Mouse (Mus musculus) neural tube, embryonic 13.5 days (tissue): Measurements from ENCODE around the gene Bach2. TPM values are rescaled to one million over a fixed set of nuclear protein-coding genes. Genes with fewer than 3 reads are reported as not detected.

Experiments
- ATAC-seq: fragments of 200-750 bp; cut with Nextera tagmentation; 2 replicates; pipeline ENCODE4 v1.8.0; 2017; ENCODE audit warnings: low read depth, mild to moderate bottlenecking, moderate TSS enrichment, moderate library complexity
- H3K27ac ChIP-seq: fragments of 300-500 bp; sonication (generic); replicated peaks from 2 replicates; pipeline ENCODE4 v1.5.1; 2015; ENCODE audit warnings: moderate library complexity, mild to moderate bottlenecking, inconsistent platforms
- H3K27me3 ChIP-seq: fragments of 300-500 bp; sonication (generic); 2 replicates; pipeline ENCODE4 v1.6.1; 2015; ENCODE audit warnings: mild to moderate bottlenecking, inconsistent platforms
- H3K36me3 ChIP-seq: fragments of 300-500 bp; sonication (generic); 2 replicates; pipeline ENCODE4 v1.6.1; 2015; ENCODE audit warnings: mild to moderate bottlenecking, inconsistent platforms
- H3K4me1 ChIP-seq: fragments of 300-500 bp; sonication (generic); replicated peaks from 2 replicates; pipeline ENCODE4 v1.6.1; 2015; ENCODE audit warnings: inconsistent platforms
- H3K4me2 ChIP-seq: fragments of 300-500 bp; sonication (generic); 2 replicates; pipeline ENCODE4 v1.6.1; 2015; ENCODE audit warnings: inconsistent platforms, mild to moderate bottlenecking, moderate library complexity
- H3K4me3 ChIP-seq: fragments of 300-500 bp; sonication (generic); 2 replicates; pipeline ENCODE4 v1.5.1; 2015; ENCODE audit warnings: mild to moderate bottlenecking, inconsistent platforms
- H3K9ac ChIP-seq: fragments of 300-500 bp; sonication (generic); 2 replicates; pipeline ENCODE4 v1.6.1; 2015; ENCODE audit warnings: moderate library complexity, mild to moderate bottlenecking, inconsistent platforms
- H3K9me3 ChIP-seq: fragments of 300-500 bp; sonication (generic); 2 replicates; pipeline ENCODE4 v1.6.1; 2016; ENCODE audit warnings: inconsistent platforms
- WGBS: fragments of 180-500 bp; shearing (Covaris S2); methylation state at CpG from one replicate; pipeline ENCODE4 v1.1.7; 2015; 5-methylcytosine and 5-hydroxymethylcytosine counted together
- polyA plus RNA-seq: library from polyadenylated mRNA; unstranded; fragments of >200 nt; fragmentation: Nextera tagmentation; extraction: Ambion mirVana; gene quantifications from 2 replicates; pipeline ENCODE4 v1.2.1, GENCODE M21; 2015

Bach2 gene
- polyA plus RNA-seq, 1 experiment from 2014 or later = 37.7 TPM

DNA sequence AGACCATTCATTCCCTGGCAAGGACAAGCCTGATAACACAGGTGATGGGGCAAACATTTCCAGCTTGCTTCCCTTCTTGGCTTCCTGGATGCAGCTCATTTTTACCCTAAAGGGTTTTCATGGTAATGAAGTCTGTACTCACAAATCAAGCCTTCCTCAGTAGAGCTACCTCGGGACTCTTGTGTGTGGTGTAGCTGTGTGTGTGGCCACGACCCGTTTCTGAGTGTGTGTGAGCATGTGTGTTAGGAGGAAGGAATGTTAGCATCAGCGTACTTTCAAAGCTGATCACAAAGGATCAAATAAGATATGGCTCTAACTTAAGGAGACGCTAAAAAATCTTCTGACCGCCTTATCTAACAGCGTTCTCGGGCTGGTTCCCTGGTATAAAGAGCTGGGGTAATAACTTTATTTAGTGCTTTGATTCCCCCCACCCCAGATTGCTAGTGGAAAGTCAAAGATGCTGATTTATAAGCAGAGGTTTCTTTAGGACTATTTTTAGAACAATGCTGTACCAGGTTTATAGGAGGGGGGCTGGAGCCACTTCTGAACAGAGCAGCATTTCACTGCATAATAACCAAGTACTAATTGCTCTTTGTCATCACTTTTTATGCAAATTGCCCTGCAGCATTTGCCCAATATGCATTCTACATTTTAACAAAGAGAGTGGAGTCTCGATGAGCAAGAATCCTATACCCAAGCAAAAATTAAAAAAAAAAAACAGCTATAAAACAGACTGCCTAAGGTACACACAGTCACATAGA, 28.0 kb upstream of the Bach2 start:
- no peaks in the 10 kb centered on the region for H3K36me3 ChIP-seq
- peaks cover 21% of the 10 kb centered on the region for H3K4me1 ChIP-seq
- peak overlapping the region; percentile 22; the same call in 1 of the 2 replicates for H3K9ac ChIP-seq
- ATAC-seq = peak; percentile 34
- H3K4me2 ChIP-seq = no peak overlapping the region
- H3K4me3 ChIP-seq = no peak overlapping the region
- no peaks in the 10 kb centered on the region for H3K27me3 ChIP-seq
- 44% methylated on average over 9 of the region's 9 CpGs for WGBS
- no peaks in the 10 kb centered on the region for H3K9me3 ChIP-seq
- H3K27ac ChIP-seq = peak overlapping the region; percentile 69

- H3K36me3 ChIP-seq = no peaks in the 10 kb centered on the region
- no peak overlapping the region for H3K27ac ChIP-seq
- H3K9ac ChIP-seq = no peak overlapping the region
- H3K27me3 ChIP-seq = no peaks in the 10 kb centered on the region
- H3K4me2 ChIP-seq = no peak overlapping the region
- ATAC-seq = no peak
- H3K4me3 ChIP-seq = no peak overlapping the region
- no peaks in the 10 kb centered on the region for H3K9me3 ChIP-seq
- H3K4me1 ChIP-seq = peaks cover 21% of the 10 kb centered on the region
Measured at GRCm38 (mm10) chr4:32212593-32212992, 26.0 kb upstream of the Bach2 start.

GRCm38 (mm10) chr4:32216466-32216865, 22.1 kb upstream of the Bach2 start:
- WGBS = 85% methylated on average over 4 of the region's 4 CpGs
- no peak overlapping the region for H3K9ac ChIP-seq

GRCm38 (mm10) chr4:32217016-32217415, 21.6 kb upstream of the Bach2 start:
- Histone ChIP-seq H3K27ac (no peak overlapping the region), H3K9me3 (no peaks in the 10 kb centered on the region), H3K4me1 (peaks cover 32% of the 10 kb centered on the region), H3K4me2 (no peak overlapping the region), H3K4me3 (no peak overlapping the region), H3K36me3 (no peaks in the 10 kb centered on the region), H3K9ac (no peak overlapping the region), H3K27me3 (no peaks in the 10 kb centered on the region)
- WGBS = 88% methylated on average over 3 of the region's 3 CpGs
- no peak for ATAC-seq

More at GRCm38 (mm10) chr4:32216466-32216865, 22.1 kb upstream of the Bach2 start:
- Histone ChIP-seq H3K27ac (no peak overlapping the region), H3K4me1 (peaks cover 37% of the 10 kb centered on the region), H3K36me3 (no peaks in the 10 kb centered on the region), H3K27me3 (no peaks in the 10 kb centered on the region), H3K4me3 (no peak overlapping the region), H3K4me2 (no peak overlapping the region), H3K9me3 (no peaks in the 10 kb centered on the region)
- ATAC-seq = no peak

- H3K9me3 ChIP-seq = no peaks in the 10 kb centered on the region
- ATAC-seq = no peak
Measured at GRCm38 (mm10) chr4:32217593-32217992, 21.0 kb upstream of the Bach2 start.

DNA sequence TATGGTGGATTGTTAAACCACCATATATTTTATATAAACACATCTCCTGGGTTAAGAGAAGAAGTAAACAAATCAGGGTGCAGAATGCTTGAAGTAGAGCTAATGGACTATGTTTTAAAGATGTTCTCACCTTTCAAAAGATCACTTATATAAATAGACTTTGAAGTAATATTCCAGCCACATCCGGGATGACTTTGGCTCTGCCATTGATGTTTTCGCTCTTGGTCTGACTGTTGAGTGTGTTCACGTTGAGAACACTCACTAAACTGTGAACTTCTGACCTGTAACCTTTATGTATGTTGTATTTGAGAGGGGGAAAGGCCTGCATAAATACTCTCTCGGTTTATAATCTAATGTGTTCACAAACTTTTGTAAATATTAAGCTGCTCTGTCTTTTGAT, 20.2 kb upstream of the Bach2 start:
- WGBS = 78% methylated on average over 4 of the region's 4 CpGs
- H3K4me3 ChIP-seq = no peak overlapping the region
- no peaks in the 10 kb centered on the region for H3K9me3 ChIP-seq
- peaks cover 31% of the 10 kb centered on the region for H3K4me1 ChIP-seq
- no peak overlapping the region for H3K27ac ChIP-seq
- H3K9ac ChIP-seq = no peak overlapping the region
- H3K36me3 ChIP-seq = no peaks in the 10 kb centered on the region
- H3K27me3 ChIP-seq = no peaks in the 10 kb centered on the region
- ATAC-seq = no peak
- H3K4me2 ChIP-seq = no peak overlapping the region

More at GRCm38 (mm10) chr4:32217593-32217992, 21.0 kb upstream of the Bach2 start:
- Histone ChIP-seq H3K4me1 (peaks cover 31% of the 10 kb centered on the region), H3K9ac (no peak overlapping the region), H3K36me3 (no peaks in the 10 kb centered on the region), H3K27ac (no peak overlapping the region), H3K4me2 (no peak overlapping the region), H3K27me3 (no peaks in the 10 kb centered on the region), H3K4me3 (no peak overlapping the region)
- WGBS = 92% methylated on average over 12 of the region's 12 CpGs

DNA sequence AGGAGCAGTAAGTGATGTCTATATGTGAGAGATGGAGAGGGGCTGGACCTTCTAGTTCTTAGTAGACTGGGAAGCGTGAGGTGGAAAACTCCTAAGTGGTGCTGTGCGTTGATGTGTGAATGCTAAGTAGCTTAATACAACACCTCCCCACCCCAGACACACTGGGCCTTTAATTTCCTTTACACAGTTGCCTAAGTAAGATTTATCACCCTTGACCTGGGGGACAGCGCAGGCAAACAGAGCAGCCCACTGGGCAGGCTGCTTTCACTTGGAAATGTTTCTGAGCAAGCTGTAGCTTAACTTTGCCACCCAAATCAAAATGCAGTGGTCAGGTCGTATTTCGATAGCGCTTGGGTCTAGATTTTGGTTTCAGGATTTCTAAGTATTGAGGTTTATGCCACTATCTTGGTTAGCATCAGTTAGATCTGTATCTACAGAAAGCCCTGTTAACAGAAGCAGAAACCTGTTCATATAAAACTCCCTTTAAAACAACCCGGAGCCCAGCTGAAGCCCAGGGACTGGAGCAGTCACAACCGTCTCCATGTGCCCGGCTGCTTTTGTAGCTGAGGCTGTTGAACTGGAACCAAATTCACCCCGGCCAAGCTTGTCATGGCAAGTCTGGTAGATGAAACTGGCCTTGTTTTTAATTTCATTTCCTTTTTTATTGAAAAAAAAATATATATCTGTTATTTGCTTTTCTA, 19.0 kb upstream of the Bach2 start:
- Histone ChIP-seq H3K4me1 (peaks cover 39% of the 10 kb centered on the region), H3K36me3 (no peaks in the 10 kb centered on the region), H3K4me2 (no peak overlapping the region; the same call in 1 of the 2 replicates), H3K27me3 (no peaks in the 10 kb centered on the region), H3K4me3 (no peak overlapping the region), H3K27ac (peak overlapping the region; percentile 59), H3K9me3 (no peaks in the 10 kb centered on the region), H3K9ac (no peak overlapping the region)
- WGBS = 14% methylated on average over 10 of the region's 10 CpGs
- ATAC-seq = peak; percentile 36; the same call in 1 of the 2 replicates

GRCm38 (mm10) chr4:32220129-32220491, 18.5 kb upstream of the Bach2 start:
- no peaks in the 10 kb centered on the region for H3K36me3 ChIP-seq
- peak overlapping the region; percentile 59; the same call in 1 of the 2 replicates for H3K27ac ChIP-seq
- no peak overlapping the region; the same call in 1 of the 2 replicates for H3K4me2 ChIP-seq
- peaks cover 41% of the 10 kb centered on the region for H3K4me1 ChIP-seq
- H3K27me3 ChIP-seq = no peaks in the 10 kb centered on the region
- no peak overlapping the region for H3K4me3 ChIP-seq
- ATAC-seq = no peak
- WGBS = 41% methylated on average over 4 of the region's 4 CpGs
- no peaks in the 10 kb centered on the region for H3K9me3 ChIP-seq
- H3K9ac ChIP-seq = no peak overlapping the region

- Histone ChIP-seq H3K9ac (no peak overlapping the region), H3K27me3 (no peaks in the 10 kb centered on the region), H3K27ac (no peak overlapping the region), H3K36me3 (no peaks in the 10 kb centered on the region), H3K4me3 (no peak overlapping the region), H3K4me2 (no peak overlapping the region), H3K4me1 (peaks cover 37% of the 10 kb centered on the region), H3K9me3 (no peaks in the 10 kb centered on the region)
- ATAC-seq = no peak
- 55% methylated on average over 6 of the region's 6 CpGs for WGBS
Measured at GRCm38 (mm10) chr4:32220961-32221360, 17.6 kb upstream of the Bach2 start.

DNA sequence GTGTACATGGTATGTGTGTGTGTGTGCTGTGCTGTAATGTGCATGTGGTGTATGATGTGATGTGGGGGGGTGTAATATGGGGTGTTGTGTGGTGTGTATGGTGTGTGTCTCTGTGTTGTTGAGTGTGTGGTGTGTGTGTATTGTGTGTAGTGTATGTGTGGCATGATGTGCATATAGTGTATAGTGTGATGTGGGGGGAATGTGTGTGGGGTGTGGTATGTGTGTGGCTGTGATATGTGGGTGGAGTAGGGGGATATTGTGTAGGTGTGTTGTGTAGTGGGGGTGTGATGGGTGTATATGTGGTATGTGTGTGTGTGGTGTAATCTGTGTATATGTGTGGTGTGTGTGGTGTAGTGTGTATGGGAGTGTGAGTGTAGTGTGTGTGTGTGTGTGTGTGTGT, 15.0 kb upstream of the Bach2 start:
- H3K4me3 ChIP-seq = no peak overlapping the region
- H3K27ac ChIP-seq = no peak overlapping the region
- peaks cover 42% of the 10 kb centered on the region for H3K4me1 ChIP-seq
- H3K36me3 ChIP-seq = no peaks in the 10 kb centered on the region
- H3K9ac ChIP-seq = no peak overlapping the region
- no peaks in the 10 kb centered on the region for H3K27me3 ChIP-seq
- H3K4me2 ChIP-seq = no peak overlapping the region
- H3K9me3 ChIP-seq = no peaks in the 10 kb centered on the region
- ATAC-seq = no peak; the same call in 1 of the 2 replicates

DNA sequence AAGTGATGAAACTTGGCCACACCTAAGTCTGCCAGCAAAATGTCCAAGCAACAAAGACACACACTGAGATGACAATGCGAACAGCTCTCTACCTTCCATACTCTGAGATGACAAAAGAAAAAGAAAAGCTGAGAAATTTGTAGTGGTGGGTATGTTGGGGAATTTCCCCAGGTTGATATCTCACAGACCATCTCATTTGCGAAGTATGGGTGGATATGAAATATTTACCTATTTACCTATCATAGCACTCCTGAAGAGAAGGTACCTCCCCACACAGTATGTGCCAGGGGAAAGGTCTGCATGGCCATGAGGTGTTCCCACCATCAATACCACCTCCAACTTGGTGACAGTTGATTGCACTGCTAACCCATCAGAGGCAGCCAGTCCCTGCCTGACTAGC, 13.4 kb upstream of the Bach2 start:
- Histone ChIP-seq H3K4me1 (peaks cover 27% of the 10 kb centered on the region), H3K4me2 (no peak overlapping the region), H3K9ac (no peak overlapping the region), H3K27ac (no peak overlapping the region), H3K9me3 (no peaks in the 10 kb centered on the region), H3K36me3 (no peaks in the 10 kb centered on the region), H3K4me3 (no peak overlapping the region), H3K27me3 (no peaks in the 10 kb centered on the region)
- no peak for ATAC-seq
- 92% methylated on average over 2 of the region's 2 CpGs for WGBS

- H3K9ac ChIP-seq = no peak overlapping the region
- H3K4me2 ChIP-seq = no peak overlapping the region
- no peaks in the 10 kb centered on the region for H3K9me3 ChIP-seq
- peaks cover 16% of the 10 kb centered on the region for H3K4me1 ChIP-seq
- WGBS = 79% methylated on average over 8 of the region's 8 CpGs
- ATAC-seq = no peak
- no peak overlapping the region for H3K27ac ChIP-seq
- no peak overlapping the region for H3K4me3 ChIP-seq
- no peaks in the 10 kb centered on the region for H3K36me3 ChIP-seq
- no peaks in the 10 kb centered on the region for H3K27me3 ChIP-seq
Measured at GRCm38 (mm10) chr4:32227970-32228557, 10.5 kb upstream of the Bach2 start.
